Mouse (Mus musculus): Measurements from ENCODE around the gene Fgfr1op2. TPM values are rescaled to one million over a fixed set of nuclear protein-coding genes. Genes with fewer than 3 reads are reported as not detected.

Fgfr1op2 gene
- polyA plus RNA-seq, 1 experiment from 2014 or later: 83.7 TPM

DNA sequence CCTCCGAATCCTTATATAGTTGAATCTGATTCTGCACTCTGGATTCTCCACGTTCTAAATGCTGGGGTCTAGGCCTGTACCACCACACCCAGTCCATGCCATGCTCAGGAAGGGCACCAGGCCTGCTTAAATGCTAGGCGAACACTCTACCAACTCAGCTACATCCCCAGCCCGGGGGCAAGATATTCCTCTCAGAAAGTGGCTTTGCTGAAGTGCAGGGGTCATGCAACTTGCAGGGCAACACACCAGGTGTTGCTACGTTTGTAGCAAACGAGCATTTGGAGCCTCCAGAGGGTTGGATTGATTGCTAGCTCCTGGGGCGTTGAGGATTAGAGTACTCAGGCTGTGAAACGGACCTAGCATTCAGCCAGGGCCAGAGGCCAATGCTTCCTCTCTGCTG is 56.1 kb downstream of the Fgfr1op2 start:
- Histone ChIP-seq H3K9me3 (replicated peaks; ENCODE audit: control insufficient read depth, low read length) (no peaks in the 10 kb centered on the region), H3K4me3 (ENCODE audit: low read depth, low read length) (peak overlapping the region; percentile 92), H3K27ac (ENCODE audit: low read length) (peak overlapping the region; percentile 88), H3K36me3 (ENCODE audit: control insufficient read depth, insufficient read depth) (no peaks in the 10 kb centered on the region), H3K9ac (ENCODE audit: low read depth, low read length) (peak overlapping the region; percentile 93), H3K4me1 (ENCODE audit: control insufficient read depth, low read depth, low read length) (peaks cover 48% of the 10 kb centered on the region), H3K4me2 (ENCODE audit: low read depth, low read length) (peak overlapping the region; percentile 87), H3K27me3 (ENCODE audit: control insufficient read depth, insufficient read depth, low read depth, low read length) (no peaks in the 10 kb centered on the region)
- WGBS (ENCODE audit: insufficient replicate concordance): 44% methylated on average over 8 of the region's 8 CpGs
- ATAC-seq (ENCODE audit: low read depth): no peak

DNA sequence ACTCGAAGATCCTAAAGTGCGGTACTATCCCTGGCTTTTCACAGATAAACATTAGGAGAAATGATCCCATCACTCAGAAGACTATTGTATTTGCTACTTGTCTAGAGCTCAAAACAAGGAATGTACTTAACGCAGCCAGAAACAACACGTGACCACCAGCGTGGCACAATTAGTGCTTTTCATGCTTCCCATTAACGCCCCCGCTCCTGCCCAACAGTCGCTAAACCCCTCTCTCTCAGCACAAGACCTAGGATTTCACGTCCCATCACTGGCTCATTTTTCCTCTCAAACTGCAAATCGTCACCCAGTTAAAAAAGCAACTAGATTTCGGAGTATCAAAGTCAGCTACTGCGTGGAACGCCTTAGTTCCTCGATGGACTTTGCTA is 56.6 kb downstream of the Fgfr1op2 start:
- Histone ChIP-seq H3K27me3 (ENCODE audit: control insufficient read depth, insufficient read depth, low read depth, low read length) (no peaks in the 10 kb centered on the region), H3K9me3 (replicated peaks; ENCODE audit: control insufficient read depth, low read length) (no peaks in the 10 kb centered on the region), H3K27ac (ENCODE audit: low read length) (peak overlapping the region; percentile 88), H3K4me2 (ENCODE audit: low read depth, low read length) (peak overlapping the region; percentile 87), H3K4me1 (ENCODE audit: control insufficient read depth, low read depth, low read length) (peaks cover 48% of the 10 kb centered on the region), H3K9ac (ENCODE audit: low read depth, low read length) (peak overlapping the region; percentile 93), H3K4me3 (ENCODE audit: low read depth, low read length) (peak overlapping the region; percentile 92), H3K36me3 (ENCODE audit: control insufficient read depth, insufficient read depth) (no peaks in the 10 kb centered on the region)
- no peak for ATAC-seq (ENCODE audit: low read depth)
- 8% methylated on average over 14 of the region's 14 CpGs for WGBS (ENCODE audit: insufficient replicate concordance)

DNA sequence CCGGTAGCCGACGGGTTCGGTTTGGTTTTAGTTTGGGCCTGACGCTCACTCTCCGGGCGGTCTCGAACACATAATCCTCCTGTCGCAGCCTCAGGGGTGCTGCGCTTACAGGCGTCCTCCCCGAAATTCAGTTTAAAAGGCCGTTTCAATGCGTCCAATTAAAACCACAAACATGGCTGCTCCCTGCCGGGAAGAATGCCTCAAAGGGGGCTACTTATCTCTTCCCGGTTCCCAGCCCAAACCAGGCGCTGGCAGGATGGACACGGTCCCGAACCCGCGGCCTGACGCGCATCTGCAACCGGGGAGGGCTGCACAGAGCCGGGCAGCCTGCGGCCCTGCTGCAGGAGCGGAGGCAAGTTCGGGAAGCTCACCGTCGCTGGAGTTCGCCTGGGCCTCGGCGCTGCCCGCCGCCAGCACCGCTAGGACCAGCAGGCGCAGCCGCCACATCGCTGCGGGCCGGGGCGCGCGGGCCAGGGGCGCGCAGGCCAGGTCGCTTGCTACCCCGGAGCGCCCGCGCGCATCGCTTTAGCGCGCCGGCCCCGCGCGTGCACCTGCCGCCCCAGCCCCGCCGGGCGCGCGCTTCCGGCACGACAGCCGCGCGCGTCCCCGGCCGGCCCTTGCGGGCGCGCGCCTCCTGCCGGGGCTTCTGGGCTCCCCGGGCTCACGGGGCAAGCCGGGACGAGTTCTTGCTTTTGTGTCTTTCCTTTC is 57.2 kb downstream of the Fgfr1op2 start:
- no peaks in the 10 kb centered on the region for H3K27me3 ChIP-seq (ENCODE audit: control insufficient read depth, insufficient read depth, low read depth, low read length)
- WGBS (ENCODE audit: insufficient replicate concordance): under 1% methylated on average over 80 of the region's 82 CpGs
- no peaks in the 10 kb centered on the region for H3K9me3 ChIP-seq (replicated peaks; ENCODE audit: control insufficient read depth, low read length)
- H3K27ac ChIP-seq (ENCODE audit: low read length): peak overlapping the region; percentile 88
- peaks cover 46% of the 10 kb centered on the region for H3K4me1 ChIP-seq (ENCODE audit: control insufficient read depth, low read depth, low read length)
- H3K4me3 ChIP-seq (ENCODE audit: low read depth, low read length): peak overlapping the region; percentile 92
- ATAC-seq (ENCODE audit: low read depth): peak; percentile 88
- H3K36me3 ChIP-seq (ENCODE audit: control insufficient read depth, insufficient read depth): no peaks in the 10 kb centered on the region
- H3K4me2 ChIP-seq (ENCODE audit: low read depth, low read length): peak overlapping the region; percentile 87
- peak overlapping the region; percentile 93 for H3K9ac ChIP-seq (ENCODE audit: low read depth, low read length)

- H3K27me3 ChIP-seq (ENCODE audit: control insufficient read depth, insufficient read depth, low read depth, low read length): no peaks in the 10 kb centered on the region
- H3K4me1 ChIP-seq (ENCODE audit: control insufficient read depth, low read depth, low read length): peaks cover 41% of the 10 kb centered on the region
- H3K4me3 ChIP-seq (ENCODE audit: low read depth, low read length): peak overlapping the region; percentile 92
- peak overlapping the region; percentile 19 for H3K9ac ChIP-seq (ENCODE audit: low read depth, low read length)
- peak overlapping the region; percentile 87 for H3K4me2 ChIP-seq (ENCODE audit: low read depth, low read length)
- no peaks in the 10 kb centered on the region for H3K36me3 ChIP-seq (ENCODE audit: control insufficient read depth, insufficient read depth)
- no peaks in the 10 kb centered on the region for H3K9me3 ChIP-seq (replicated peaks; ENCODE audit: control insufficient read depth, low read length)
- no peak for ATAC-seq (ENCODE audit: low read depth)
- 49% methylated on average over 4 of the region's 4 CpGs for WGBS (ENCODE audit: insufficient replicate concordance)
- peak overlapping the region; percentile 39; the same call in 1 of the 2 replicates for H3K27ac ChIP-seq (ENCODE audit: low read length)
Measured at GRCm38 (mm10) chr6:146634759-146635606, 58.0 kb downstream of the Fgfr1op2 start.

DNA sequence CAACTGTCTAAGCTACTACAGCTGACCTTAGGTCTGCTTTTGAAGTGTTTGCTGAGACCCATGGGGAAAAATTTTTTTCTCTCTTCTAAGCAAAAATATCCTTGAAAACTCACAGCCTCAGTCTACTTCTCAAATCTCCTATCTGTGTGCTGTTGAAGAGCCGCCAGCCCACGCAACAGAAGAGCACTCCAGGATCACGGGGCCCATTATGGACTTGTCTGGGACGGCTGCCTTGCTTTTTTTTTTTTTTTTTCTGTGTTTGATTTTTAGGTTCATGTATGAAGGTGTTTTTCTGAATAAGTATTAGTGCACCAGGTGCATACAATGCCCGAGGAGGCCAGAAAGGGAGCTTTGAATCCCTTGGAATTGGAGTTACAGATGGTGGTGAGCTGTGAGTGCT is 59.5 kb downstream of the Fgfr1op2 start:
- no peak overlapping the region for H3K4me3 ChIP-seq (ENCODE audit: low read depth, low read length)
- H3K36me3 ChIP-seq (ENCODE audit: control insufficient read depth, insufficient read depth): no peaks in the 10 kb centered on the region
- 78% methylated on average over 5 of the region's 5 CpGs for WGBS (ENCODE audit: insufficient replicate concordance)
- ATAC-seq (ENCODE audit: low read depth): no peak
- H3K4me1 ChIP-seq (ENCODE audit: control insufficient read depth, low read depth, low read length): peaks cover 32% of the 10 kb centered on the region
- H3K27me3 ChIP-seq (ENCODE audit: control insufficient read depth, insufficient read depth, low read depth, low read length): no peaks in the 10 kb centered on the region
- no peak overlapping the region for H3K9ac ChIP-seq (ENCODE audit: low read depth, low read length)
- H3K4me2 ChIP-seq (ENCODE audit: low read depth, low read length): no peak overlapping the region
- no peak overlapping the region for H3K27ac ChIP-seq (ENCODE audit: low read length)
- H3K9me3 ChIP-seq (replicated peaks; ENCODE audit: control insufficient read depth, low read length): no peaks in the 10 kb centered on the region

GRCm38 (mm10) chr6:146640068-146640965 is 63.3 kb downstream of the Fgfr1op2 start:
- no peak overlapping the region for H3K4me2 ChIP-seq (ENCODE audit: low read depth, low read length)
- H3K27me3 ChIP-seq (ENCODE audit: control insufficient read depth, insufficient read depth, low read depth, low read length): no peaks in the 10 kb centered on the region
- WGBS (ENCODE audit: insufficient replicate concordance): 44% methylated on average over 7 of the region's 7 CpGs
- no peak overlapping the region for H3K27ac ChIP-seq (ENCODE audit: low read length)
- H3K4me3 ChIP-seq (ENCODE audit: low read depth, low read length): no peak overlapping the region
- no peak overlapping the region for H3K9ac ChIP-seq (ENCODE audit: low read depth, low read length)
- H3K4me1 ChIP-seq (ENCODE audit: control insufficient read depth, low read depth, low read length): peaks cover 21% of the 10 kb centered on the region
- no peak for ATAC-seq (ENCODE audit: low read depth)
- no peaks in the 10 kb centered on the region for H3K36me3 ChIP-seq (ENCODE audit: control insufficient read depth, insufficient read depth)
- no peaks in the 10 kb centered on the region for H3K9me3 ChIP-seq (replicated peaks; ENCODE audit: control insufficient read depth, low read length)

DNA sequence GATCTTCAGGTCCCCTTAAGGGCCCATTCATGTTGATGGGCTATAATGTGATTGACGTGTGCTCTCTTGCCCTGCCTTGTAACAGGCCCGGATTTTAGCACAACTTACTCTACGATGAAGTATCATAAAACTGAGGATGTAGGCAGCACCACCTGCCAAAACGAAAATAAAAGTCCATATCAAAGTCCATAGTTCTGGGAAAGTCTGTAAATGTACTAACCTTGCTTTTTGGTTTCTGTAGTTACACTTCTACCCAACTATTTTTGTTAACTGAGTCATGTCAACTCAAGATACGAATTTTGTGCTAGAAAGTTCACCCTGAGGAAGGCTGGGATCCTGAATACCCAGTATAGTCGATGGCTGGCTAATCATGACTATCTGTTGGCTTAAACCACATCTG is 64.0 kb downstream of the Fgfr1op2 start:
- H3K9ac ChIP-seq (ENCODE audit: low read depth, low read length): no peak overlapping the region
- H3K27ac ChIP-seq (ENCODE audit: low read length): peak overlapping the region; percentile 21; the same call in 1 of the 2 replicates
- no peaks in the 10 kb centered on the region for H3K9me3 ChIP-seq (replicated peaks; ENCODE audit: control insufficient read depth, low read length)
- H3K36me3 ChIP-seq (ENCODE audit: control insufficient read depth, insufficient read depth): no peaks in the 10 kb centered on the region
- H3K27me3 ChIP-seq (ENCODE audit: control insufficient read depth, insufficient read depth, low read depth, low read length): no peaks in the 10 kb centered on the region
- no peak for ATAC-seq (ENCODE audit: low read depth)
- no peak overlapping the region for H3K4me2 ChIP-seq (ENCODE audit: low read depth, low read length)
- H3K4me1 ChIP-seq (ENCODE audit: control insufficient read depth, low read depth, low read length): peaks cover 21% of the 10 kb centered on the region
- no peak overlapping the region for H3K4me3 ChIP-seq (ENCODE audit: low read depth, low read length)
- WGBS (ENCODE audit: insufficient replicate concordance): 57% methylated on average over 6 of the region's 6 CpGs

GRCm38 (mm10) chr6:146641621-146642210 is 64.7 kb downstream of the Fgfr1op2 start:
- no peak for ATAC-seq (ENCODE audit: low read depth)
- Histone ChIP-seq H3K36me3 (ENCODE audit: control insufficient read depth, insufficient read depth) (no peaks in the 10 kb centered on the region), H3K27me3 (ENCODE audit: control insufficient read depth, insufficient read depth, low read depth, low read length) (no peaks in the 10 kb centered on the region), H3K9me3 (replicated peaks; ENCODE audit: control insufficient read depth, low read length) (no peaks in the 10 kb centered on the region), H3K4me3 (ENCODE audit: low read depth, low read length) (peak overlapping the region; percentile 95), H3K4me1 (ENCODE audit: control insufficient read depth, low read depth, low read length) (peaks cover 21% of the 10 kb centered on the region), H3K27ac (ENCODE audit: low read length) (peak overlapping the region; percentile 65), H3K4me2 (ENCODE audit: low read depth, low read length) (peak overlapping the region; percentile 81), H3K9ac (ENCODE audit: low read depth, low read length) (peak overlapping the region; percentile 67)
- WGBS (ENCODE audit: insufficient replicate concordance): 42% methylated on average over 11 of the region's 11 CpGs

Data from liver, embryonic 16.5 days (tissue).